Comparison of ENCODE assay signal across 8 mouse cellular contexts in genomic region chr6:122739952-122740351, GRCm38 (mm10). TPM values are rescaled to one million over a fixed set of nuclear protein-coding genes. Genes with fewer than 3 reads are reported as not detected.
DNase-seq lines count a peak whose midpoint lies in the region; ATAC-seq and TF ChIP-seq lines count a peak whose summit lies in the region.

No protein-coding gene starts in this region.

- H3K36me3 ChIP-seq in hindbrain, embryonic 10.5 days: peaks cover 9% of the 10 kb centered on the region; the same call in 1 of the 2 replicates
- no peaks in the 10 kb centered on the region for H3K36me3 ChIP-seq in lung, postnatal 0 days (ENCODE audit: insufficient read depth, low read length)

- TF ChIP-seq EP300 in lung, postnatal 0 days (IDR thresholded peaks at IDR 0.05): no peak

- H3K27me3 ChIP-seq in hindbrain, embryonic 10.5 days (ENCODE audit: insufficient read depth, poor library complexity, severe bottlenecking): peaks cover 41% of the 10 kb centered on the region
- peaks cover 10% of the 10 kb centered on the region; the same call in 1 of the 2 replicates for H3K27me3 ChIP-seq in lung, postnatal 0 days (replicated peaks; ENCODE audit: insufficient read depth, low read length)

- H3K4me1 ChIP-seq in hindbrain, embryonic 10.5 days (replicated peaks): peaks cover 29% of the 10 kb centered on the region
- H3K4me1 ChIP-seq in lung, postnatal 0 days (ENCODE audit: insufficient read depth, low read depth, low read length): peaks cover 7% of the 10 kb centered on the region; the same call in 1 of the 2 replicates

- 13% methylated on average over 8 of the region's 8 CpGs for WGBS in hindbrain, embryonic 10.5 days
- WGBS in lung, postnatal 0 days: 14% methylated on average over 8 of the region's 8 CpGs

- H3K4me2 ChIP-seq in lung, postnatal 0 days (replicated peaks; ENCODE audit: low read depth, low read length): 0 out of 2 replicates have a peak overlapping the region, but pooled peaks have one; percentile 17

- no peak overlapping the region for H3K27ac ChIP-seq in hindbrain, embryonic 10.5 days
- H3K27ac ChIP-seq in lung, postnatal 0 days (ENCODE audit: low read length): no peak overlapping the region

- H3K9ac ChIP-seq in lung, postnatal 0 days (replicated peaks; ENCODE audit: low read depth): no peak overlapping the region

- peak; percentile 60 for ATAC-seq in lung, postnatal 0 days

- peak; percentile 89 for DNase-seq in NIH3T3 (ENCODE audit: low read depth)
- peak; percentile 82 for DNase-seq in cerebellum, adult 8-10 months
- DNase-seq in forelimb bud, embryonic 11.5 days (ENCODE audit: low read depth, low spot score): peak; percentile 79
- DNase-seq in hindbrain, embryonic 10.5 days (ENCODE audit: low spot score): peak; percentile 74
- peak; percentile 65 for DNase-seq in layer of hippocampus, adult 9-11 months
- DNase-seq in lung, postnatal 0 days (ENCODE audit: low spot score): peak; percentile 88
- peak; percentile 51 for DNase-seq in ovary, postnatal 36 days (ENCODE audit: low spot score)
- DNase-seq in thymus, postnatal 36 days: peak; percentile 41 to 60

- no peak overlapping the region for H3K4me3 ChIP-seq in hindbrain, embryonic 10.5 days
- no peak overlapping the region for H3K4me3 ChIP-seq in lung, postnatal 0 days (ENCODE audit: low read depth, low read length)

- no peaks in the 10 kb centered on the region for H3K9me3 ChIP-seq in hindbrain, embryonic 10.5 days
- no peaks in the 10 kb centered on the region for H3K9me3 ChIP-seq in lung, postnatal 0 days (ENCODE audit: low read length)

- TF ChIP-seq CTCF in lung, postnatal 0 days (IDR thresholded peaks at IDR 0.05): peak; percentile 84

RNA-seq across cellular contexts. Expression of gene Nanog, which starts 32.7 kb away (rescaled TPM):
- polyA plus RNA-seq in hindbrain, embryonic 10.5 days (2016; fragmentation: Nextera tagmentation; extraction: Ambion mirVana): 0.12 and 0.24 TPM in 2 replicates
- polyA plus RNA-seq in lung, postnatal 0 days (2015; fragmentation: Nextera tagmentation; extraction: Ambion mirVana): 0.24 and 0.36 TPM in 2 replicates
